Mouse (Mus musculus): Measurements from ENCODE around the gene Sectm1a.
"Not testable (repeated sequence)": the region's sequence is repeated elsewhere in the genome, so short reads cannot be mapped to it uniquely, and the experiment has no call there.

Sectm1a gene

DNA sequence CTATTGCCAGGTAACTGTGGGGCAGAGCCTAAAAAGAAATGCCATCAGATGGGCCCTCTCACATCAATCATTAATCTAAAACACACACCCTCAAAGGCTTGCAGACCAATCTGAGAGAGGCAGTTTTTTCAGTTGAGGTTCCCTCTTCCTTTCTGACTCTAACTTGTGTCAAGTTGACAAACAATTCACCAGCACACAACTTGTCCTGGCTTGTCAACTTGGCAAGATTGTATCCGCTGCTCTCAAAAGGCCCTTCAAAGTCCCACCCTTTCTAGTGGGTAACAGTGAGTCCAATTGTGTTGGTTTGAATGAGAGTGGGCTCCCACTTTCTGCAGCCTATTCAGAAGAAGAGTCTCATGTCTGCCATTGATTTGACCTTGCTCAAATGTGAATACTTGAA, 35.7 kb downstream of the Sectm1a start:
- no peak for DNase-seq

GRCm38 (mm10) chr11:121043025-121043424, 38.0 kb downstream of the Sectm1a start:
- not testable (repeated sequence) for DNase-seq

DNA sequence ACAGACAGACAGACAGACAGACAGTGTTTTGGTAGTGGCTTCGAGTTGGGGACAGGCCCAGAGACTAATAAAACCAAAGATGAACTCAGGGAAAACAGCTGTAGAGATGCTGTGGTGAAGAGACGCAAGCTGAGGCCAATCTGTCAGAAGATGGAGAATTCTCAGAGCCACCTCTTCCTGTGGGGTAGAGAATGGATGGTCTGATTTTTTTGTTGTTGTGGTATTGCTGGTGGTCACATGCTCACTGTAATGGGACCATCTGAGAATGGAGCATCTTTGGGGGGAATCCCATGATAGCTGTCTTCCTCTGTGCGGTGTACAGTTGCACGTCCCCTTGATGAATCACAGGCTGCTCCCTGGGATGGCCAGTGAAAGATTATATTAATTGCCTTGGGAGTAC, 38.5 kb downstream of the Sectm1a start:
- no peak for DNase-seq

- no peak for DNase-seq
These were observed 39.4 kb downstream of the Sectm1a start for GRCm38 (mm10) chr11:121041636-121042035.

DNA sequence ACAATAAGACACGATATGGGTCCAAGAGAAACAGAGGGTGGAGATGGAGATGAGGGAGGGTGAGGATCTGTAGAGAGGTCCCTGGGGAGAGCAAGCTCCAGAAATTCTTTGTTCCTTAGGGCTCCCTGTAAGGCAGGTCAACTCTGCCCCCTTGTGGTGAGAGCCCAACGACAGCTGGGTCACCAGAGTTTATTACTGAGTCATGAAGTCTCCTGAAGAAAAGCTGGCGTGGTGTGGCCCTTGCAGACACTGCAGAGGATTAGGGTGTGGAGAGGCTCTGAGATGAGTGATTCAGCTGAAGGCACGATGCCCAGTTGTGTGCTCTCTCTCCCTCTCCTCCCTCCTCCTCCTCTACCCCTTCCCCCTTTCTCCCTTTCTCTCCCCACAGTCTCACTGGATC, 39.8 kb downstream of the Sectm1a start:
- peak; percentile 83 to 89 for DNase-seq

- peak in 1 of 2 experiments; percentile 9 for DNase-seq
These were observed 41.7 kb downstream of the Sectm1a start, which contains the start of gene Cd7 for GRCm38 (mm10) chr11:121039302-121039701. Gene Cd7, minus strand, starts transcription at chr11:121039418.

- no peak for DNase-seq
These were observed 42.4 kb downstream of the Sectm1a start for GRCm38 (mm10) chr11:121038366-121039240.

- DNase-seq, result no peak
These were observed 47.9 kb downstream of the Sectm1a start for GRCm38 (mm10) chr11:121033118-121033517.

DNA sequence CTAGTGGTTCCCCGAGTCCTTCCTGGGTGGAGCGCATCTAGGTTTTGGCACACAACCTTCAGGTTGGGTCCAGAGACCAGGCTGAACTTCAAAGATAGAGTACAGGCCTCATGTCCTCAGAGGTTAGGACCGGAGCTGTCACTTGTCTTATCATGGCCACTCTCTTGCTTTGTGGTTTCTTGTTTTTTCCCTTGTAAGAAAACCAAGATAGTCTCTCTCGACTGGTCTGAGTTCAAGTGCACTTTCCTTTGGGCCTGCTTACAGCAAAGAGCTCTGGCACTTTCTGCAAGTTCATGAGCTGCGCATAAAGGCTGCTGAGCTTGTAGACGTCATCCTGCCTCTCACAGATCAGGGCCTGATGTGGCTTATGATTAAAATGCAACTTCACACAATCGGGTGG, 53.8 kb downstream of the Sectm1a start:
- DNase-seq, result no peak

DNA sequence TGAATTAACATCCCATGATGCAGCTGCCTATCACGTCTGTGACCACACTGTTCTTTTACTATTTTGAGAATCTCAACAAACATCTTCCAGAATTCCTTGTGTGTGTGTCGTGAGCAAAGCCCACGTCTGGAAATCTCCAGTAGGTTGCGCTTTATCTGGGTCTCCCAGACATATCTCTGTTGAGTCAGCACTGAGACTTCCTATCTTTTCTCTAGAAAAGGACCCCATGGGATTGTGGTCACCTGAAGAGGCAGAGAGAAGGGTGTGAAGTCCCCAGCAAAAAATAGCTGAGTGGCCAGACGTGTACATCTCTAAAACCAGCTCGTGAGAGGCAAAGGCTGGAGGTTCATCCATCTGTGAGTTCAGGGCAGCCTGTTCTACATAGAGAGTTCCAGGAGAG, 56.9 kb downstream of the Sectm1a start:
- no peak for DNase-seq

DNA sequence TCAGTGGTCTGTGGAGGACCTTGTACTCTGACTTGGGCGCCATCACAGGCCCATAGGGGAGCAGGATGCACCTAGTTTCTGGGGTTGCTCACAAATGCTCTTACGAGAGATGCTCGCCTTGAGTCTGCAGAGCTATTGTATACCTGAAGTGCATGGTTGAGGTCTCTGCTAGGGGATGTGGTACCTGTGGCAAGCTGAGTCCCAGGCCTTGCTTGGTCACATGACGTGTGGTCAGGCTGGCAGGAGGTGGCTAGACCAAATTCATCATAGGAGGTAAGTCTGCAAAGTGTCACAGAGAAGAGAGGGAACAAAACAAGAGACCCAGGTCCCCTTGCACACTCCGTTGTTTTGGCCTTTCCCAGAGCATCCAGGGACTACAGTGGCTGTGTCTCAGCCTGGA, 61.5 kb downstream of the Sectm1a start:
- no peak for DNase-seq

DNA sequence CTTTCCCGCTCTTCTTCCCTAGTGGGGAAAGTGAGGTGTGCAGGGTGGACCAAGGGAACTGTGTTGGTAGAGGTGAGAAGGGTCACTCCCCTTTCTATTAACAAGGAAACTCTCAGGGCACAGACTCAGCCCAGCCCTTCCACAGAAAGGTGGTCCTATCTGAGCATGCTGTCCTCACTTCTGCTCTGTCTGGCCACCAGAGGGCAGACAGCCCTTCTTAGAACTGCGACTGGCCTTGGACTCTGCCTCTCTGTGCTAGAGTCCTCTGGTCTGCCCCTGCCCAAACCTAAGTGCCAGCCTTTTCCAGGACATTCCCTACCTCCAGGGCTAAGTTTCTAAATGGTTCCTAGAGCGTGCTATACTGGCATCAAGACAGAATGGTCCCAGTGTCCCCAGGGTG, 63.3 kb downstream of the Sectm1a start:
- peak; percentile 78 for DNase-seq

Measured in lung, postnatal 4 days (tissue).